Mouse (Mus musculus) MEL (cell line): ENCODE results near the gene Ccno. TPM values are rescaled to one million over a fixed set of nuclear protein-coding genes. Genes with fewer than 3 reads are reported as not detected.
A peak's percentile ranks its signal among the peaks of the same experiment; 100 is the strongest.

Experiments used
- DNase-seq: peaks from one replicate; pipeline ENCODE4 v3.0.0; 2011; ENCODE audit warnings: low read depth, low spot score
- H3K27ac ChIP-seq: 2 replicates; pipeline ENCODE4 v1.5.1; 2012; ENCODE audit warnings: low read depth, mild to moderate bottlenecking, control low read depth, low read length, moderate library complexity; ENCODE audit not compliant: control insufficient read depth
- H3K27me3 ChIP-seq, 2 experiments: fragments of 150-350 bp in 1 of 2; sonication (generic) in 1 of 2; 2 replicates each; pipeline ENCODE4 v1.6.1; 2012; ENCODE audit warnings: low read length in 2 of 2, mild to moderate bottlenecking in 2 of 2, improper control_type of control experiment in 1 of 2, moderate library complexity in 1 of 2; ENCODE audit not compliant: insufficient read depth in 2 of 2, control insufficient read depth in 1 of 2
- H3K36me3 ChIP-seq, 2 experiments: 2 replicates each; pipeline ENCODE4 v1.6.1; 2012 to 2014; ENCODE audit warnings: low read length in 2 of 2, improper control_type of control experiment in 1 of 2, inconsistent platforms in 1 of 2, mild to moderate bottlenecking in 1 of 2; ENCODE audit not compliant: insufficient read depth in 2 of 2, control insufficient read depth in 1 of 2
- H3K4me1 ChIP-seq, 2 experiments: fragments of 150-350 bp in 1 of 2; sonication (generic) in 1 of 2; 2 replicates each; pipeline ENCODE4 v1.6.1; 2012; ENCODE audit warnings: low read length in 2 of 2, improper control_type of control experiment in 1 of 2, mild to moderate bottlenecking in 1 of 2; ENCODE audit not compliant: insufficient read depth in 2 of 2, control insufficient read depth in 1 of 2
- H3K4me3 ChIP-seq, 2 experiments: fragments of 150-350 bp in 1 of 2; sonication (generic) in 1 of 2; 2 replicates each; pipeline ENCODE4 v1.5.1; 2012; ENCODE audit warnings: low read depth in 2 of 2, low read length in 2 of 2, mild to moderate bottlenecking in 2 of 2, moderate library complexity in 2 of 2, control low read depth in 1 of 2, improper control_type of control experiment in 1 of 2; ENCODE audit not compliant: control insufficient read depth in 1 of 2, insufficient read depth in 1 of 2
- H3K79me2 ChIP-seq: 2 replicates; pipeline ENCODE4 v1.6.1; 2012; ENCODE audit warnings: mild to moderate bottlenecking, low read length, moderate library complexity; ENCODE audit not compliant: control insufficient read depth, poor library complexity, insufficient read depth
- H3K9ac ChIP-seq: 2 replicates; pipeline ENCODE4 v1.6.1; 2012; ENCODE audit warnings: low read depth, mild to moderate bottlenecking, control low read depth, low read length, moderate library complexity; ENCODE audit not compliant: control insufficient read depth, poor library complexity, severe bottlenecking
- H3K9me3 ChIP-seq: fragments of 150-350 bp; sonication (generic); replicated peaks from 2 replicates; pipeline ENCODE4 v1.6.1; 2012; ENCODE audit warnings: mild to moderate bottlenecking, low read length, improper control_type of control experiment, moderate library complexity; ENCODE audit not compliant: insufficient read depth
- CHD1 ChIP-seq: IDR thresholded peaks from 2 replicates; pipeline ENCODE4 v1.6.1; 2012; ENCODE audit warnings: low read depth, mild to moderate bottlenecking, inconsistent platforms, low read length, improper control_type of control experiment
- CHD2 ChIP-seq: IDR thresholded peaks from 2 replicates; pipeline ENCODE4 v1.6.1; 2011; ENCODE audit warnings: low read length, improper control_type of control experiment
- CTCF ChIP-seq, 3 experiments: IDR thresholded peaks in 2 of 3; conservative IDR thresholded peaks in 1 of 3; 2 replicates each; pipeline ENCODE4 v1.5.1; 2011 to 2012; ENCODE audit warnings: low read length in 3 of 3, low read depth in 2 of 3, mild to moderate bottlenecking in 2 of 3, improper control_type of control experiment in 1 of 3, inconsistent platforms in 1 of 3, mixed read lengths in 1 of 3, moderate library complexity in 1 of 3; ENCODE audit not compliant: control insufficient read depth in 1 of 3, insufficient read depth in 1 of 3, poor library complexity in 1 of 3, severe bottlenecking in 1 of 3
- E2F4 ChIP-seq: IDR thresholded peaks from 2 replicates; pipeline ENCODE4 v1.6.1; 2011; ENCODE audit warnings: low read depth, low read length, improper control_type of control experiment, borderline replicate concordance
- GABPA ChIP-seq: IDR thresholded peaks from 2 replicates; pipeline ENCODE4 v1.6.1; 2012; ENCODE audit warnings: low read depth, mild to moderate bottlenecking, inconsistent platforms, low read length, improper control_type of control experiment, moderate library complexity
- MAX ChIP-seq: IDR thresholded peaks from 2 replicates; pipeline ENCODE4 v1.6.1; 2011; ENCODE audit warnings: low read length, improper control_type of control experiment
- MEF2A ChIP-seq: IDR thresholded peaks from 2 replicates; pipeline ENCODE4 v1.6.1; 2014; ENCODE audit warnings: low read depth, mild to moderate bottlenecking, inconsistent platforms, low read length, improper control_type of control experiment; ENCODE audit not compliant: poor library complexity, insufficient replicate concordance, severe bottlenecking; ENCODE audit errors: extremely low read depth
- MYB ChIP-seq: IDR thresholded peaks from 2 replicates; pipeline ENCODE4 v1.6.1; 2011; ENCODE audit warnings: mild to moderate bottlenecking, low read depth, low read length, improper control_type of control experiment
- NELFE ChIP-seq: IDR thresholded peaks from 2 replicates; pipeline ENCODE4 v1.6.1; 2011; ENCODE audit warnings: low read depth, low read length, improper control_type of control experiment
- POLR2AphosphoS2 ChIP-seq: IDR thresholded peaks from 2 replicates; pipeline ENCODE4 v1.6.1; 2011; ENCODE audit warnings: low read length, improper control_type of control experiment
- RAD21 ChIP-seq: IDR thresholded peaks from 2 replicates; pipeline ENCODE4 v1.6.1; 2011; ENCODE audit warnings: mild to moderate bottlenecking, low read depth, low read length, improper control_type of control experiment
- SMC3 ChIP-seq: IDR thresholded peaks from 2 replicates; pipeline ENCODE4 v1.6.1; 2011; ENCODE audit warnings: low read depth, low read length, improper control_type of control experiment
- TBP ChIP-seq: IDR thresholded peaks from 2 replicates; pipeline ENCODE4 v1.8.0; 2011; ENCODE audit warnings: low read depth, low read length, improper control_type of control experiment
- TCF12 ChIP-seq: IDR thresholded peaks from 2 replicates; pipeline ENCODE4 v1.6.1; 2014; ENCODE audit warnings: low read depth, mild to moderate bottlenecking, inconsistent platforms, low read length, improper control_type of control experiment, moderate library complexity
- ZC3H11A ChIP-seq: IDR thresholded peaks from 2 replicates; pipeline ENCODE4 v1.6.1; 2012; ENCODE audit warnings: low read depth, mild to moderate bottlenecking, inconsistent platforms, low read length, improper control_type of control experiment
- ZNF384 ChIP-seq: IDR thresholded peaks from 2 replicates; pipeline ENCODE4 v1.6.1; 2012; ENCODE audit warnings: low read depth, mild to moderate bottlenecking, inconsistent platforms, low read length, improper control_type of control experiment
- polyA plus RNA-seq, 2 experiments: library from polyadenylated mRNA; stranded (reverse) in 1 of 2; unstranded in 1 of 2; fragments of >175 nt in 1 of 2; fragments of >200 nt in 1 of 2; gene quantifications; 2 replicates each; pipeline versions ENCODE4 v1.2.1 to v1.2.4; 2012; ENCODE audit warnings: low replicate concordance in 2 of 2, low read depth in 1 of 2; ENCODE audit not compliant: insufficient read length in 2 of 2, insufficient read depth in 1 of 2, missing spikeins in 1 of 2
- total RNA-seq: library from RNA; depleted of rRNA; stranded (reverse); fragments of 300-350 nt; gene quantifications from 2 replicates; pipeline ENCODE4 v1.2.3, GENCODE M21; 2012

Ccno gene
- total and polyA plus RNA-seq, 3 experiments = 0.27 to 0.50 TPM; not detected in 1

DNA sequence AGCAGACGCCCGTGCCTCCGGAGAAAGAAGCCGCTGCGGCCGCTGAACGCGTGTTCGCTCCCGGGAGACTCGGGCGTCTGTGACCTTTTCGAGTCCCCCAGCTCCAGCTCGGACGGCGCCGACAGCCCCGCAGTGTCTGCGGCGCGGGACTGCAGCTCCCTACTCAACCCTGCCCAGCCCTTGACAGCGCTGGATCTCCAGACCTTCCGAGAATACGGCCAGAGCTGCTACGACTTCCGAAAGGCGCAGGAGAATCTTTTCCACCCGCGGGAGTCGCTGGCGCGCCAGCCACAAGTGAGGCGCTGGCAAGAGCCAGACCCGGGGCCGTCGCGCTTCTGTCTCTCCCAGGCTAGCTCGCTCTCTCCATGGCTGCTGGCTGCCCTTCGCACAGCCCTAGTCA is 389 bp downstream of the Ccno start:
- no peaks in the 10 kb centered on the region for H3K79me2 ChIP-seq
- no peak for DNase-seq
- TF ChIP-seq CHD1 (no peak), NELFE (no peak), MAX (no peak), ZNF384 (no peak)
- TF ChIP-seq, all 39 proteins: peak for 0
- Histone ChIP-seq H3K4me3 (peak overlapping the region; percentile 44 to 47), H3K9ac (peak overlapping the region; percentile 67), H3K9me3 (no peaks in the 10 kb centered on the region), H3K36me3 (no peaks in the 10 kb centered on the region), H3K4me1 (no peaks in the 10 kb centered on the region; a peak in 1 of 4 replicates), H3K27me3 (no peaks in the 10 kb centered on the region), H3K27ac (no peak overlapping the region)

DNA sequence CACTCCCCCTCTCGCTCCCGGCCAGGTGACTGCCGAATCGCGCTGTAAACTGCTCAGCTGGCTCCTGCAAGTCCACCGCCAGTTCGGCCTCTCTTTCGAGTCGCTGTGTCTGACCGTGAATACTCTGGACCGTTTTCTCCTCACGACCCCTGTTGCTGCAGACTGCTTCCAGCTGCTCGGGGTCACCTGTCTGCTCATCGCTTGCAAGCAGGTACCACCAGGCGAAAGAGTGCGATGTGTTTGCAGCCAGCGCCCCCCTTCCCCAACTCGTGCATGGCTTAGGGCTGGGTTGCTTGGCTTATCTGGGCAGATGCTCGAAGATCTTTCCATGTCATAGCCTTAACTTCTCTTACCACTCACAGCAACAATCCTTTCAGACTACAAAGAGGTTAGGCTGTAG is 1.3 kb downstream of the Ccno start:
- no peaks in the 10 kb centered on the region for H3K79me2 ChIP-seq
- H3K4me1 ChIP-seq = no peaks in the 10 kb centered on the region
- H3K27ac ChIP-seq = no peak overlapping the region
- no peaks in the 10 kb centered on the region for H3K36me3 ChIP-seq
- H3K4me3 ChIP-seq = no peak overlapping the region
- no peaks in the 10 kb centered on the region for H3K27me3 ChIP-seq
- no peak overlapping the region for H3K9ac ChIP-seq
- TF ChIP-seq TBP (no peak), E2F4 (no peak), CTCF (IDR thresholded peaks at IDR 0.05 in 2 of 3, conservative IDR thresholded peaks at IDR 0.05 in 1 of 3; ENCODE audit: control insufficient read depth in 1 of 3, insufficient read depth in 1 of 3, low read depth in 2 of 3, low read length in 3 of 3, poor library complexity in 1 of 3, severe bottlenecking in 1 of 3) (no peak), MEF2A (no peak), RAD21 (no peak), TCF12 (no peak), CHD2 (no peak)
- no peak for DNase-seq
- H3K9me3 ChIP-seq = no peaks in the 10 kb centered on the region

DNA sequence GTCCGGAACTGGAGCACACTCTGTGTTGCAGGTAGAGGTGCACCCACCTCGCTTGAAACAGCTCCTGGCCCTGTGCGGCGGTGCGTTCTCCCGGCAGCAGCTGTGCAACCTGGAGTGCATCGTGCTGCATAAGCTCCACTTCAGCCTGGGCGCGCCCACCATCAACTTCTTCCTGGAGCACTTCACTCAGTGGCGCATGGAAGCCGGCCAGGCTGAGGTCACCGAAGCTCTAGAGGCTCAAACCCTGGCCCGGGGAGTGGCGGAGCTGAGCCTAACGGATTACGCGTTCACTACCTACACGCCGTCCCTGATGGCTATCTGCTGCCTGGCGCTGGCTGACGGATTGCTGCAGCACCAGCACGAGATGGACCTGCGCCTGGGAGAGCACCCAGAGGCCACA is 1.9 kb downstream of the Ccno start:
- H3K27ac ChIP-seq = no peak overlapping the region
- H3K27me3 ChIP-seq = no peaks in the 10 kb centered on the region
- H3K79me2 ChIP-seq = no peaks in the 10 kb centered on the region
- no peak for TF ChIP-seq NELFE
- TF ChIP-seq POLR2AphosphoS2 = no peak
- no peak for TF ChIP-seq MYB
- no peak for TF ChIP-seq ZC3H11A
- no peak for TF ChIP-seq GABPA
- TF ChIP-seq SMC3 = no peak
- no peaks in the 10 kb centered on the region for H3K36me3 ChIP-seq
- no peak overlapping the region for H3K4me3 ChIP-seq
- H3K9me3 ChIP-seq = no peaks in the 10 kb centered on the region
- H3K9ac ChIP-seq = no peak overlapping the region
- DNase-seq = no peak
- no peaks in the 10 kb centered on the region for H3K4me1 ChIP-seq
